7 mouse cellular contexts compared by ENCODE assay signal in the genomic region with DNA sequence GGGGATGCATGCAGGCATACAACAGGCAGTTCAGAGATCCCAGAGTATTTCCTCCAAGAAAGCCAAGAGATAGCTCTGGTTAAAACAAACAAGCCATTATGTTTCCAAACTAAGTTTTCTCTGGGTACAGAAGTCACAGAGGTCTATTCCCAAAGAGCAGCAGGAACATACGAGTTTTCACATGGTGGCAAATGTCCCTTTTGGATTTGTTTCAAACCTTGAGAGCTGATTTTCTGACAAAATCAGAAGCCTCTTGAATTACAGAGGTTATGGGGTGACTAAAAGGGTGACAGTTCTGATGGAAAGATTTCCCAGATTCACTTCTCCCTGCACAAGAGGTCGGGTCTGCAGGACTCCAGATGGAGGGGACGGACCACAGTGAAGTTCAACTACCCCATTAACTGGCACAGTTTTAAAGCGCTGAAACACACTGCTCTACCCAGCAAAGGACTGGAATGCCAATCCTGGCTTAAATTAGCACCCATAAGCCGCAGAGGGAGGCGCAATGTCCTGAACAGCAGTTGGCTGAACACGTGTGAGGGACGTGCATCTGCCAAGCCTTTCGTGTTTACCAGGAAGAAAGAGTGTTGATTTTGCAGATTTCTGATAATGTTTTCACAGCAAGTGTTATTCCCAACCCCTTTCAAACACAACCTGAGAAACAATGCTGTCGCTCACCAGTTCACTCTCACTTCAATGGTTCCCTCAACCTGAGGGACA. TPM values are rescaled to one million over a fixed set of nuclear protein-coding genes. Genes with fewer than 3 reads are reported as not detected.
A peak's percentile ranks its signal among the peaks of the same experiment; 100 is the strongest.
DNase-seq lines count a peak whose midpoint lies in the region; ATAC-seq and TF ChIP-seq lines count a peak whose summit lies in the region.

No protein-coding gene starts in this region.

- DNase-seq in liver, embryonic 11.5 days (ENCODE audit: low spot score), result no peak
- peak; percentile 36 to 45 for DNase-seq in heart, postnatal 14 days
- peak; percentile 71 to 78 for DNase-seq in right cerebral cortex, postnatal 36 days (ENCODE audit: low spot score in 2 of 2)
- no peak for DNase-seq in kidney, postnatal 36 days
- no peak for DNase-seq in kidney, adult 8-10 months

- H3K4me3 ChIP-seq in liver, embryonic 16.5 days (ENCODE audit: low read depth, low read length), result no peak overlapping the region
- no peak overlapping the region for H3K4me3 ChIP-seq in liver, embryonic 11.5 days (ENCODE audit: low read depth, low read length)
- H3K4me3 ChIP-seq in cortical plate, adult 2 months (ENCODE audit: insufficient read depth, low read length), result no peak overlapping the region

- H3K27me3 ChIP-seq in liver, embryonic 16.5 days (ENCODE audit: control insufficient read depth, insufficient read depth, low read depth, low read length), result no peaks in the 10 kb centered on the region
- no peaks in the 10 kb centered on the region for H3K27me3 ChIP-seq in liver, embryonic 11.5 days (replicated peaks; ENCODE audit: control insufficient read depth, insufficient read depth, low read length)

- ATAC-seq in liver, embryonic 16.5 days (ENCODE audit: low read depth), result peak; percentile 42; the same call in 1 of the 2 replicates
- no peak for ATAC-seq in liver, embryonic 11.5 days (replicated peaks; ENCODE audit: low FRiP score)

- H3K27ac ChIP-seq in liver, embryonic 16.5 days (ENCODE audit: low read length), result no peak overlapping the region
- H3K27ac ChIP-seq in liver, embryonic 11.5 days (ENCODE audit: low read depth, low read length), result no peak overlapping the region
- 0 out of 2 replicates have a peak overlapping the region, but pooled peaks have one; percentile 9 for H3K27ac ChIP-seq in cortical plate, adult 2 months (ENCODE audit: insufficient read depth, low read length)

- TF ChIP-seq POLR2A in cortical plate, adult 2 months (IDR thresholded peaks at IDR 0.05; ENCODE audit: extremely low read depth, insufficient read depth, low read length), result no peak

- no peak overlapping the region for H3K9ac ChIP-seq in liver, embryonic 16.5 days (ENCODE audit: low read depth, low read length)
- no peak overlapping the region for H3K9ac ChIP-seq in liver, embryonic 11.5 days (ENCODE audit: low read depth, low read length)

- 73% methylated on average over 10 of the region's 10 CpGs for WGBS in liver, embryonic 16.5 days (ENCODE audit: insufficient replicate concordance)
- WGBS in liver, embryonic 11.5 days, result 80% methylated on average over 10 of the region's 10 CpGs

- no peaks in the 10 kb centered on the region for H3K4me1 ChIP-seq in liver, embryonic 16.5 days (ENCODE audit: control insufficient read depth, low read depth, low read length)
- no peaks in the 10 kb centered on the region for H3K4me1 ChIP-seq in liver, embryonic 11.5 days (replicated peaks; ENCODE audit: control insufficient read depth, insufficient read depth, low read length)
- H3K4me1 ChIP-seq in cortical plate, adult 2 months (ENCODE audit: control insufficient read depth, insufficient read depth, low read length), result peaks cover 15% of the 10 kb centered on the region

- TF ChIP-seq CTCF in cortical plate, adult 2 months (IDR thresholded peaks at IDR 0.05; ENCODE audit: extremely low read depth, insufficient read depth, low read length), result no peak

- no peak overlapping the region for H3K4me2 ChIP-seq in liver, embryonic 16.5 days (ENCODE audit: low read depth, low read length)
- H3K4me2 ChIP-seq in liver, embryonic 11.5 days, result no peak overlapping the region

- intact Hi-C loops in heart, postnatal 14 days (cut with DNase I), result no loop called here

- no peaks in the 10 kb centered on the region for H3K36me3 ChIP-seq in liver, embryonic 16.5 days (ENCODE audit: control insufficient read depth, insufficient read depth)
- no peaks in the 10 kb centered on the region for H3K36me3 ChIP-seq in liver, embryonic 11.5 days (ENCODE audit: control insufficient read depth, insufficient read depth, low read length)

- no peaks in the 10 kb centered on the region for H3K9me3 ChIP-seq in liver, embryonic 16.5 days (replicated peaks; ENCODE audit: control insufficient read depth, low read length)
- H3K9me3 ChIP-seq in liver, embryonic 11.5 days (ENCODE audit: control insufficient read depth, low read length), result no peaks in the 10 kb centered on the region

RNA-seq across cellular contexts. Expression of gene Sorbs1, which starts 41.9 kb away (rescaled TPM):
- 37.7 and 39.6 TPM in 2 replicates for polyA plus RNA-seq in liver, embryonic 16.5 days (2015; fragmentation: Nextera tagmentation; extraction: Ambion mirVana)
- polyA plus RNA-seq in liver, embryonic 11.5 days (2014; fragmentation: Nextera tagmentation; extraction: Ambion mirVana), result 41.9 and 45.0 TPM in 2 replicates
- polyA plus RNA-seq in cortical plate, adult 2 months (2012; rRNA removed), result 81.5 and 82.1 TPM in 2 replicates
- total RNA-seq in heart, postnatal 14 days (2021), result 100 to 1,000 TPM; 523 to 539 TPM

Comparison
In these comparisons a context has a peak if more than half of its experiments do, and no peak if none do; other contexts are left out.
1. DNase-seq: peak in heart, postnatal 14 days (2 of 2) and right cerebral cortex, postnatal 36 days (2 of 2); none in liver, embryonic 11.5 days (single experiment), kidney, postnatal 36 days (0 of 2) and kidney, adult 8-10 months (0 of 2).